Mouse (Mus musculus) cerebellum, adult 9-11 months (tissue): ENCODE measurements around the gene Krtap4-7.
"Not testable (repeated sequence)": the region's sequence is repeated elsewhere in the genome, so short reads cannot be mapped to it uniquely, and the experiment has no call there.

Experiments used
- DNase-seq: peaks from one replicate; pipeline ENCODE4 v3.0.0; 2022

Krtap4-7 gene

GRCm38 (mm10) chr11:99597742-99598141, 46.1 kb downstream of the Krtap4-7 start, which contains the start of gene Krtap9-3:
TSS of gene Krtap9-3 (minus strand) at chr11:99598105.
- not testable (repeated sequence) for DNase-seq
